Mouse (Mus musculus) left cerebral cortex, adult 2 months (tissue): ENCODE measurements around the gene Lrrc8c. TPM values are rescaled to one million over a fixed set of nuclear protein-coding genes. Genes with fewer than 3 reads are reported as not detected.
"Not testable (repeated sequence)": the region's sequence is repeated elsewhere in the genome, so short reads cannot be mapped to it uniquely, and the experiment has no call there.

ENCODE experiments used
- DNase-seq, 2 experiments: peaks; one replicate each; pipeline ENCODE4 v3.0.0; 2021 to 2022; ENCODE audit warnings: low spot score in 2 of 2, mixed read lengths in 1 of 2; ENCODE audit errors: extremely low spot score in 1 of 2
- H3K27ac ChIP-seq: fragments of 200-600 bp; 2 replicates; pipeline ENCODE4 v1.8.1; 2022
- H3K4me3 ChIP-seq: fragments of 200-600 bp; 2 replicates; pipeline ENCODE4 v1.8.1; 2022
- CTCF ChIP-seq: fragments of 200-600 bp; IDR thresholded peaks from 2 replicates; pipeline ENCODE4 v1.8.1; 2022; ENCODE audit warnings: antibody characterized with exemption, mild to moderate bottlenecking, moderate library complexity
- intact Hi-C: fragments of 180-260 bp; cut with DNase I; formaldehyde crosslinking; loops from one replicate; pipeline ENCODE4 v1.15.1; 2025
- total RNA-seq, 2 experiments: library from RNA; stranded (reverse); gene quantifications; 2 replicates each; pipeline ENCODE4 v1.2.3; 2021

Lrrc8c gene
- total RNA-seq, 2 experiments from 2014 or later = 32.7 to 37.5 TPM

DNA sequence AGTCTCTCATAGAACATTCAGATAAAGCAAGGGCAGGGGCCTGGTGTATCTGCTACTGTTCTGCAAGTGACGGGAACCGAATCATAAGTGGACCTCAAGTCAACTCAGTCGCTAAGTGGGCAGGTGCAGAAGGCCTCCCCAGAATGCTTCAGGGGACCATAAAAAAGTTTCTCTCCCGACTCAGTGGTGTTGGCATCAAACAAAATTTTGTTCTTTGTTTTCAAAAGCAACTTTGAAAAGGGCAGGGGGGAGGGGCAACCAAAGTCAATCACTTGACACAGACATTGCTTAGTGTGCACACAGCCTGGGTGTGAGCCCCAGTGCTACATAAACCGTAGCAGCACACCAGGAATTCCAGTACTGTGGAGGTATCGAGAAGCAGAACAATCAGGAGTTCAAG lies 116.4 kb downstream of the Lrrc8c start:
- H3K4me3 ChIP-seq = no peak overlapping the region
- H3K27ac ChIP-seq = no peak overlapping the region
- intact Hi-C loops = no loop called here
- no peak for TF ChIP-seq CTCF
- DNase-seq = no peak

DNA sequence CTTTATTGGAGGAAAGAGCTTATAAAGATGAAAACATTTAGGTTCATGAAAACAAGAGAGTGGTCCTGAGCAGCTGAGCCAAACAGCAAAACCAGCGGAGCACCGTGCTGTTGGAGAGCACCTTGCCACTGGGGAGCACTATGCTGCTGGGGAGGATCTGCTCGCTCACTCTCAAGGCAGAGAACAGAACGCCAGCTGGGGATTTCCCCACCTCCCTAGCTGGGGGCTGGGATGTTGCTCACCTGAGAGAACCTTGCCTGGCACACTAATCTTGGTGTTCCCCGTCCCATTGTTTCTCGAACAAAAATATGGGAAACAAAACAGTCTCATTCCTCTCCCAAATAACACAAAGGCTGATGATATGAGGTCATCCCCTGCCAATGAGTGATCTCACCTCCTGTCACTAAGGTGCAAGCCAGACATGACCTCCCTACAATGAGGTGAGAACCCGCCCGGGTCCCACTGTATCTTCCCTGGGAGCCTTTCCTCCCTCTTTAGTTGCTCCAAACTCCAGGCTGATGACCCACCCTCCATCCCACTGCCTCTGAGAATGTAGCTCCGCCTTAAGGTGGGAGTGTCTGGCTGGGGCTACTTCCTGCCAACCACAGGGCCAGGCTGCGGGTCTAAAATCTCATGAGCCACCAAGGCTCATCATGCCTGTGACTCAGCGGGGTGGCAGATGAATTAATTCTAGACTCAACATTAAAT lies 117.5 kb downstream of the Lrrc8c start:
- intact Hi-C loops = no loop called here
- no peak for DNase-seq
- Histone ChIP-seq H3K4me3 (no peak overlapping the region), H3K27ac (no peak overlapping the region)
- TF ChIP-seq CTCF = no peak

DNA sequence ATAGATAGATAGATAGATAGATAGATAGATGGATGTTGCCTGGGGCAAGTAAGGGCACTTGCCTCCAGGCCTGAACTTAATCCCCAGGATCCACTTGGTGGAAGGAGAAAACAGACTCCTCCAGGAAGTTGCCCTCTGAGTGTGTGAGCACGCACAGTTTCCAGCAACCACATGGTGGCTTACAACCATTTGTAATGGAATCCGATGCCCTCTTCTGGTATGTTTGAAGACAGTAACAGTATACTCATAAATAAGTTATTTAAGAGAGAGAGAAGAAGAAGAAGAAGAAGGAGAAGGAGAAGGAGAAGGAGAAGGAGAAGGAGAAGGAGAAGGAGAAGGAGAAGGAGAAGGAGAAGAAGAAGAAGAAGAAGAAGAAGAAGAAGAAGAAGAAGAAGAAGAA lies 119.1 kb downstream of the Lrrc8c start:
- intact Hi-C loops, H3K27ac ChIP-seq, H3K4me3 ChIP-seq, DNase-seq: not testable (repeated sequence)

DNA sequence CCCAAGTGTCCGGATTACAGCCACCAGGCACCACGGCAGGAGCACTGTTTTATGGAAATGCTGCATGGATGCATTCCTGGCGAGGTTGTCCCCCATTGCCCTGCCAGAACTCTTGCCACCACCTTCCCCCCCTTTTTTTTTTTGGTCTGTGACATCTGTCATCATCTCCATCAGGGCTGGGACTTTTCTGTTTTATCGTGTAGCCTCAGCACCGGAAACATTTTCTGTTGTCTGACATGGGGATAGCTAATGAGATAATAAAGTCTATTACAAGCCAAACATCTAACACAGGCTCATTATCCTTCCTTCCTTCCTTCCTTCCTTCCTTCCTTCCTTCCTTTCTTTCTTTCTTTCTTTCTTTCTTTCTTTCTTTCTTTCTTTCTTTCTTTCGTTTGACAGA lies 119.7 kb downstream of the Lrrc8c start:
- no peak for DNase-seq
- no peak for TF ChIP-seq CTCF
- no peak overlapping the region for H3K27ac ChIP-seq
- intact Hi-C loops = no loop called here
- H3K4me3 ChIP-seq = no peak overlapping the region

DNA sequence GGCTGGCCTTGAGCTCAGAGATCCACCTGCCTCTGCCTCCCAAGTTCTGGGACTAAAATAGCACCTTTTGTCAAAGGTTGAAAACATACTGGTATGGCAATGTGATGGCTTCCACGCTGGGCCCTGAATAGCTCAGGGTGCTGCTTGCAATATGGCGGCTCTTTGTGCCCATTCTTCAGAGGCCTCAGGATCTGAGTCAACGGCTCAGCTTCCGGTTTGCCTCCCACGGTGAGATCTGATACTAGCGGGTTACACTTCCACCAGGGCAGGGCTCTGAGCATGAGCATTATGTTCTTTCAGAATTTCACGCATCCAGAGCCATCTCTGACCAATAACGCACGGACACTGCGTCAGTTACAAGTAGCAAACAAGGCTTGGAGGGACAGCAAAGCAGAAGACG lies 120.2 kb downstream of the Lrrc8c start:
- Histone ChIP-seq H3K27ac (no peak overlapping the region), H3K4me3 (no peak overlapping the region)
- no peak for DNase-seq
- TF ChIP-seq CTCF = no peak
- intact Hi-C loops = no loop called here

DNA sequence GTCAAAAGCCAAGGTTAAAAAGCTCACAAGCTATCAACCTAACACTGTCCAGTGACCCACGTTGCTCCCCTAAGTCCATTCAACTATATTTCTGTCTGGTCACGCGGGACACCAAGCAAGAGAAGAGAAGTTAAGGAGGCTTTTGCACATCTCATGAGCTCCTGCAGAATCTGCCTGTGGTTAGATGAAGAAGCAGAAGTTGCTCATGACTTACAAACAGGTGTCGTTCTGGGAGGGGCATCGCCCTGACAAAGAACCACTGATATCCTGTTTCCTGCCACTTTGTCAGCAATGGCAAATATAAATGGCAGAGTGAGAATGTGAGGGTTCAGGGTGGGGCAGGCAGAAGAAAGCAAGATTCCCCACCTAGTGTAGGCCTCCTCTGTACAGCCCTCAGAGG lies 123.3 kb downstream of the Lrrc8c start:
- intact Hi-C loops = no loop called here

DNA sequence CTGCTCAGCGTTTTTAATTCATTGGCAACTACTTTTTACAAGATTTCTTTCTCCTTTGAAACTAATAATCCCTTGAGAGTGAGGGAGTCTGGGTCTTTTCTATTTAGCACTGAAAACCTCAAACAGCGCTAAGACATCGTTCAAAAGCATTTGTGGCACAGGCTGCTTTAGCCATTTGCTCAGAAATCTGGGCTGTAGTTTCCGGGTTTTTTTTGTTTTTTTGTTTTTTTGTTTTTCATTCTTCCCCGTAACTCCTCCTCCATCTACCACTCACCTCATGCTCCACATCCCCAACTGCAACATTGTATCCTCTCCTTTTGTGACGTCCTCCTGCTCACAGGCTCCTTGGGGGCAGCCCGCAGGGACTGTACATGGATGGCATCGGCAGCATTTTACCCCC lies 124.1 kb downstream of the Lrrc8c start:
- H3K27ac ChIP-seq = no peak overlapping the region
- no peak overlapping the region for H3K4me3 ChIP-seq
- no peak for DNase-seq
- intact Hi-C loops = no loop called here
- TF ChIP-seq CTCF = no peak

More for the DNA sequence above, 123.3 kb downstream of the Lrrc8c start:
- no peak overlapping the region for H3K4me3 ChIP-seq
- no peak overlapping the region for H3K27ac ChIP-seq
- no peak for DNase-seq
- no peak for TF ChIP-seq CTCF

DNA sequence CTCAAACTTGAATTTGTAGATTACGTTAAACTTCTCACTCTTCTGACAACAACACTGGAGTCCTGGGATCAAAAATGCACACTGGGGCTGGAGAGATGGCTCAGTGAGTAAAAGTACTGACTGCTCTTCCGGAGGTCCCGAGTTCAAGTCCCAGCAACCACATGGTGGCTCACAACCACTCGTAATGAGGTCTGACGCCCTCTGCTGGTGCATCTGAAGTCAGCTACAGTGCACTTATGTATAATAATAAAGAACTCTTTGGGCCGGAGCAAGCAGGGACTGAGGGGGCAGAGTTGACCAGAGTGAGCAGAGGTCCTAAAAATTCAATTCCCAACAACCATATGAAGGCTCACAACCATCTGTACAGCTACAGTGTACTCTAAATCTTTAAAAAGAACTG lies 125.0 kb downstream of the Lrrc8c start:
- DNase-seq = no peak
- intact Hi-C loops = no loop called here
- Histone ChIP-seq H3K4me3 (no peak overlapping the region), H3K27ac (no peak overlapping the region)
- no peak; the same call in 1 of the 2 replicates for TF ChIP-seq CTCF

DNA sequence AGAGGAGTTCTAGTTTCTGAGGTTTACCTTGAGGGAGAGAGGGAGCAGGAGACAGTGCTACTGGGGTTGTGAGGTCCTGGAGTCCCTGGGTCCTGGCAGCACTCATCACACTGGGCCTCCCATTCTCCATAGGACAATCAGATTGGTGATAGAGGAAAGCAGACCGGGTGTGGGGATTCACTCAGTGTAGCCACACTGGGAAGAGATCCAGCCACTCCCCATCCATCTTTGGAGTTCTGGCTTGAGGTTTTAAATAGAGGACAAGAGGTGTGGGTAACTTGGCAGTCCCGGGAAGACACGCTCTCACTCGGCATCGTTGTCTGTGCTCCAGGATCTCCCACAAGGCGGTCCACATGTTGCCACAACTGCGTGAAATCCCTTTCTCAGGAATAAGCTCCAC lies 127.9 kb downstream of the Lrrc8c start:
- no peak overlapping the region for H3K27ac ChIP-seq
- no peak for TF ChIP-seq CTCF
- intact Hi-C loops = no loop called here
- H3K4me3 ChIP-seq = no peak overlapping the region
- DNase-seq = no peak

DNA sequence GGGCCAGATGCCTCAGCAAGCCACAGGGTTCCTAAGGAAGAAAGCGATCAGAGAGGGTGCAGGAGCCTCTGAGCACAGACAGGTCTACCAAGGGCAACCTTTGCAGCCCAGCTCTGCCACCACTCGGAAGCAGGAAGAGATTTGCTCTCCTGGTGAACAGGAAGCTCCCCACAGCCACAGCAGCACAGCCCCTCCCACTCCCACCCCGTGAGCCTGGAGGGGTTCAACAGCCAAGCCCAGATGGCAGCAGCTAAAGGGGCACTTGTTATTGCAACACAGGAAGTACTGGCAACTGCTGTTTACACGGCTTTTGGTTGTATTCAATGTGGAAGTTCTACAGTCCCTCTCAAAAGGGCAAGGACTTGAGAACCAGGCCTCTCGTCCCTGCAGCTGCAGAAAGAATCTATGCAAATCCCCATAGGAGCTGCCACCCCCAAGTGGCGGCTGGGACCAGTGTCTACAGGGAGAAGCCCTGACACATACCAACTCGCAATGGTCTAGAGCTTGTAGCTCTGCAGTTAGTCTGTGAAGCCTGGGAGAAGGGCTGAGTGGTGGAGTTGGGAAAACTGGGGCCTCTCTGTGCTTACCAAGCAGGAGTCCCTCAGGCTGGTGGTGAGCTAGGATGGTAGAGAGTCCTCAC lies 129.6 kb downstream of the Lrrc8c start:
- Histone ChIP-seq H3K27ac (peak overlapping the region; percentile 16; the same call in 1 of the 2 replicates), H3K4me3 (no peak overlapping the region)
- intact Hi-C loops = no loop called here
- no peak for DNase-seq
- TF ChIP-seq CTCF = peak; percentile 6; the same call in 1 of the 2 replicates

DNA sequence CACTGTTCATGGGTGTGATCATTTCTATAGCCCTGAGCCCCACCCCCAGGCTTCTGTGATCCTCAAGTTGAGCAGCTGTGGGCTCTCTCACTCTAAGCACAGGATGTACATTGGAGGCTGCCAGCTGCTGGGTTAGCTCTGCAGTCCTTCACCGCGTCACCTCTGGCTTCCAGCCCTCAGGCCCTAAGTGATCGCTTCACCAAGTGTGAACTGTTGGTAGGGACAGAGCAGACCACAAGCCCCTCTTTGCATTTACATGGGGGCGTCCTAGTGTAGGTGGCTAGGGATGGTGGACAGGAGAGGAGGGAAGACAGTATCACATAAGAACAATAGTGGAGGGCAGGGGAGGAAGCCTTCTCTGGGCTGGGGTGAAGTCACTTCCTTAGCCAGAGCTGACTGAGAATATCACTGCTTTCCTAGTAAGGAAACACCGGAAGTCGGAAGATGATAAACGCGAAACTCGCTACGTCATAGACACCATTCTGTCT lies 130.4 kb downstream of the Lrrc8c start:
- DNase-seq = no peak

DNA sequence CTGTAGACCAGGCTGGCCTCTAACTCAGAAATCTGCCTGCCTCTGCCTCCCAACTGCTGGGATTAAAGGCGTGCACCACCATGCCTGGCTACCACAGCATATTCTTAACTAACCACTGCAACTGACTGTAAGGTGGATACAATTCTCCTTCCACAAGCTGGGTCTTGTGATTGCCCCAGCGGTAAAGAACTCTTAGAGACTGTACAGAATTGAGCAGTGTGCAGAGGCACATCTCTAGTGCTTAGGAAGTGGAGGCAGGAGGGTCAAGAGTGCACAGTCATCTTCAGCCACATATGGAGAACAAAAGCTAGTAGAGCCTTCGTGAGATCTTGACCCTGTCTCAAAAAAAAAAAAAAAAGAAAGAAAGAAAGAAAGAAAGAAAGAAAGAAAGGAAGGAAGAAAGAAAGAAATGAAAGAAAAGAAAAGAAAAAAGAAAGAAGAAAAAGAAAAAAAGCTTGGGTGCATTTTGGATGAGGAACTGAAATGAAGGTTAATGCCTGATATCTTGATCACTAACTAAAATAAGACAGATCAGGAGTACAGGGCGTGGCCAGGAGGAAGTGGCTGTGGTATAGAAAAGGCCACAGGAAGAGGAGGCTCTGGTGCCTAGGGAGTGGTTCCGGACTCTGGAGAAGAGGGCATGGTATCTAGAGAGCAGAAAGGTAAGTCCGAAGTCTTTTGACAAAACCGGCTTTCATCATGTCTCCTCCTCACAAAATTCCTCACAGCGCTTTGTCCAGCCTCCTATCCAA lies 131.7 kb downstream of the Lrrc8c start:
- Histone ChIP-seq H3K27ac (no peak overlapping the region), H3K4me3 (no peak overlapping the region)
- DNase-seq = no peak
- intact Hi-C loops = no loop called here
- no peak for TF ChIP-seq CTCF

More for the DNA sequence above, 130.4 kb downstream of the Lrrc8c start:
- no peak for TF ChIP-seq CTCF
- no peak overlapping the region for H3K4me3 ChIP-seq
- intact Hi-C loops = no loop called here
- no peak overlapping the region for H3K27ac ChIP-seq
